Mouse (Mus musculus): ENCODE data around the gene Pdgfb. TPM values are rescaled to one million over a fixed set of nuclear protein-coding genes. Genes with fewer than 3 reads are reported as not detected.

The Pdgfb gene
- total and polyA plus RNA-seq, 3 experiments: 0.23 to 0.72 TPM; not detected in 1

DNA sequence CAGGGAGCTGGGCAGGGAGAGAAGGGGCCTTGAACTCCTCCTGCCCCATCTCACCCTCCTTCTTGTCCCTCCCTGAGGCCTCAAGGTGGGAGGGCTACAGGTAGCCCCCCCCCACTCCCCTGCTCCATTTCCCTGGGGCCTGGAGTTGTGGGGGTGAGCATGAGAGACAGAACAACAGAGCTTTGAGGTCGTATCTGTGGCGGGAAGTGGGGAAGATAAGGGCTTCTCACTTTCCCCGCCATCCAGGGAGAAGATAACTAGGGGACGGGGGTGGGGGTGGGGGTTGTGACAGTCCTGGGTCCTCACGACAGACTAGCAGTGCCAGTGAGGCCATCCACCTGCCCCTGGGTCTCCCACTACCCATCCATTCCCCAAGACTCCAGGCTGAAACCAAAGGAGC, 33.2 kb upstream of the Pdgfb start (continued):
- TF ChIP-seq RAD21 (IDR thresholded peaks at IDR 0.05; ENCODE audit: low read depth, low read length) (no peak), HCFC1 (IDR thresholded peaks at IDR 0.05; ENCODE audit: low read depth, low read length) (no peak), POLR2AphosphoS5 (IDR thresholded peaks at IDR 0.05; ENCODE audit: borderline replicate concordance, low read depth, low read length) (no peak), GABPA (IDR thresholded peaks at IDR 0.05; ENCODE audit: low read depth, low read length) (no peak), ZMIZ1 (IDR thresholded peaks at IDR 0.05; ENCODE audit: low read depth, low read length) (no peak), TCF12 (IDR thresholded peaks at IDR 0.05; ENCODE audit: low read depth, low read length) (peak; percentile 58; the same call in 1 of the 2 replicates), SMC3 (IDR thresholded peaks at IDR 0.05; ENCODE audit: low read depth, low read length) (no peak), SIN3A (IDR thresholded peaks at IDR 0.05; ENCODE audit: low read length) (no peak), CHD1 (IDR thresholded peaks at IDR 0.05; ENCODE audit: low read depth, low read length) (no peak), MAFK (IDR thresholded peaks at IDR 0.05; ENCODE audit: borderline replicate concordance, low read depth, low read length) (0 out of 2 replicates have a peak, but pooled peaks have one; percentile 24)

DNA sequence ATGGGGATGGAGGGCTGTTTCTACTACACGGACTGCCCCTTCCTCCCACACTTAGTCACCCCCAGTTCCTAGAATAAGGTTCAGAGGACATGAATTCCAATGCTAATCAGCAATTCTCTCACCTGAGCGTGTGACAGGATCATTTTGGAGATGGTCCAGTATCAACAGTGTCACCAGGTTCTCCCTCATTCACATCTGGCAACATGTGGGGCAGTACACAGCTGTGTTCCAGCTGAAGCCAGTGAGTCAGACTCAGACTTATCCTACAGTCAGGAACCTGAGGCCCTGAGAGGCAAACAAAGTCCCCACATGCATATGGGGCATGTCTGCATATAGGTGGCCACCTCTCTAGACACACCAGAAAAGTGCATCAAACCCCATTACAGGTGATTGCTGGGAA, 32.5 kb upstream of the Pdgfb start:
- H3K9me3 ChIP-seq (replicated peaks; ENCODE audit: insufficient read depth, low read length): no peaks in the 10 kb centered on the region
- H3K27me3 ChIP-seq (ENCODE audit: control insufficient read depth in 1 of 2, insufficient read depth in 2 of 2, low read length in 2 of 2): no peaks in the 10 kb centered on the region
- H3K27ac ChIP-seq (ENCODE audit: control insufficient read depth, low read depth, low read length): no peak overlapping the region
- H3K36me3 ChIP-seq (ENCODE audit: control insufficient read depth in 1 of 2, insufficient read depth in 2 of 2, low read length in 2 of 2): peaks cover 0 to 16% of the 10 kb centered on the region in 2 experiments; a peak in 2 of 4 replicates
- H3K4me3 ChIP-seq (ENCODE audit: control insufficient read depth in 1 of 2, insufficient read depth in 1 of 2, low read depth in 2 of 2, low read length in 2 of 2): no peak overlapping the region
- TF ChIP-seq KAT2A (conservative IDR thresholded peaks at IDR 0.05; ENCODE audit: low read depth, low read length): no peak
- no peak for TF ChIP-seq TBP (IDR thresholded peaks at IDR 0.05; ENCODE audit: low read depth, low read length)
- TF ChIP-seq BHLHE40 (IDR thresholded peaks at IDR 0.05; ENCODE audit: borderline replicate concordance, low read depth, low read length): no peak
- TF ChIP-seq NRF1 (IDR thresholded peaks at IDR 0.05; ENCODE audit: insufficient read depth, low read depth, low read length, poor library complexity, severe bottlenecking): no peak
- no peak for TF ChIP-seq MAZ (IDR thresholded peaks at IDR 0.05; ENCODE audit: low read depth, low read length)
- TF ChIP-seq NELFE (IDR thresholded peaks at IDR 0.05; ENCODE audit: low read depth, low read length): no peak
- TF ChIP-seq EP300 (IDR thresholded peaks at IDR 0.05; ENCODE audit: low read depth in 1 of 2, low read length in 2 of 2): no peak
- TF ChIP-seq ZNF384 (IDR thresholded peaks at IDR 0.05; ENCODE audit: low read depth, low read length): no peak
- no peak for TF ChIP-seq MAFK (IDR thresholded peaks at IDR 0.05; ENCODE audit: borderline replicate concordance, low read depth, low read length)
- no peak for TF ChIP-seq ZC3H11A (IDR thresholded peaks at IDR 0.05; ENCODE audit: low read depth, low read length)
- no peak for TF ChIP-seq CHD1 (IDR thresholded peaks at IDR 0.05; ENCODE audit: low read depth, low read length)
- TF ChIP-seq USF1 (IDR thresholded peaks at IDR 0.05; ENCODE audit: low read depth, low read length): no peak
- no peak for TF ChIP-seq CTCF (IDR thresholded peaks at IDR 0.05 in 2 of 3, conservative IDR thresholded peaks at IDR 0.05 in 1 of 3; ENCODE audit: control insufficient read depth in 1 of 3, insufficient read depth in 1 of 3, low read depth in 2 of 3, low read length in 3 of 3, poor library complexity in 1 of 3, severe bottlenecking in 1 of 3)
- TF ChIP-seq RAD21 (IDR thresholded peaks at IDR 0.05; ENCODE audit: low read depth, low read length): no peak
- DNase-seq (ENCODE audit: low read depth, low spot score): no peak
- peaks cover 10 to 21% of the 10 kb centered on the region in 2 experiments for H3K4me1 ChIP-seq (ENCODE audit: control insufficient read depth in 1 of 2, insufficient read depth in 2 of 2, low read length in 2 of 2)
- no peak overlapping the region for H3K9ac ChIP-seq (ENCODE audit: control insufficient read depth, low read depth, low read length, poor library complexity, severe bottlenecking)
- no peaks in the 10 kb centered on the region for H3K79me2 ChIP-seq (ENCODE audit: control insufficient read depth, insufficient read depth, low read length, poor library complexity)

Data from MEL (cell line).